Mouse (Mus musculus) lung, postnatal 25 days (tissue): ENCODE results near the gene Bach2.

ENCODE experiments used
- DNase-seq: peaks from one replicate; pipeline ENCODE4 v3.0.0; 2022; ENCODE audit warnings: low spot score

The Bach2 gene

GRCm38 (mm10) chr4:32529443-32529995 is 290.9 kb downstream of the Bach2 start:
- DNase-seq = no peak

- no peak for DNase-seq
Observed at GRCm38 (mm10) chr4:32530421-32530920, 291.9 kb downstream of the Bach2 start.

GRCm38 (mm10) chr4:32530921-32531846 is 292.6 kb downstream of the Bach2 start:
- DNase-seq = no peak

GRCm38 (mm10) chr4:32532079-32532478 is 293.5 kb downstream of the Bach2 start:
- DNase-seq = no peak

GRCm38 (mm10) chr4:32533735-32534134 is 295.1 kb downstream of the Bach2 start:
- no peak for DNase-seq

- DNase-seq = no peak
Observed at GRCm38 (mm10) chr4:32535626-32536025, 297.0 kb downstream of the Bach2 start.

GRCm38 (mm10) chr4:32536870-32537508 is 298.4 kb downstream of the Bach2 start:
- no peak for DNase-seq

GRCm38 (mm10) chr4:32538088-32538487 is 299.5 kb downstream of the Bach2 start:
- DNase-seq = peak; percentile 70

- DNase-seq = no peak
Observed at GRCm38 (mm10) chr4:32538488-32538887, 299.9 kb downstream of the Bach2 start.

- no peak for DNase-seq
Observed at GRCm38 (mm10) chr4:32538987-32539386, 300.4 kb downstream of the Bach2 start.

- no peak for DNase-seq
Observed at GRCm38 (mm10) chr4:32544821-32545545, 306.4 kb downstream of the Bach2 start.

- no peak for DNase-seq
Observed at GRCm38 (mm10) chr4:32545548-32545947, 306.9 kb downstream of the Bach2 start.

GRCm38 (mm10) chr4:32549150-32549549 is 310.5 kb downstream of the Bach2 start:
- DNase-seq = no peak

GRCm38 (mm10) chr4:32551337-32551736 is 312.7 kb downstream of the Bach2 start:
- DNase-seq = peak; percentile 46

- DNase-seq = no peak
Observed at GRCm38 (mm10) chr4:32555506-32555905, 316.9 kb downstream of the Bach2 start.

- DNase-seq = peak; percentile 34
Observed at GRCm38 (mm10) chr4:32560246-32560645, 321.6 kb downstream of the Bach2 start.

GRCm38 (mm10) chr4:32560724-32561554 is 322.3 kb downstream of the Bach2 start:
- no peak for DNase-seq

- DNase-seq = peak; percentile 68
Observed at GRCm38 (mm10) chr4:32561555-32562095, 323.0 kb downstream of the Bach2 start.

GRCm38 (mm10) chr4:32562319-32563115 is 323.9 kb downstream of the Bach2 start:
- no peak for DNase-seq

- peak; percentile 15 for DNase-seq
Observed at GRCm38 (mm10) chr4:32564416-32564815, 325.8 kb downstream of the Bach2 start.
